Mouse (Mus musculus): Measurements from ENCODE around the gene Mroh8.
"Not testable (repeated sequence)": the region's sequence is repeated elsewhere in the genome, so short reads cannot be mapped to it uniquely, and the experiment has no call there.

Gene Mroh8

DNA sequence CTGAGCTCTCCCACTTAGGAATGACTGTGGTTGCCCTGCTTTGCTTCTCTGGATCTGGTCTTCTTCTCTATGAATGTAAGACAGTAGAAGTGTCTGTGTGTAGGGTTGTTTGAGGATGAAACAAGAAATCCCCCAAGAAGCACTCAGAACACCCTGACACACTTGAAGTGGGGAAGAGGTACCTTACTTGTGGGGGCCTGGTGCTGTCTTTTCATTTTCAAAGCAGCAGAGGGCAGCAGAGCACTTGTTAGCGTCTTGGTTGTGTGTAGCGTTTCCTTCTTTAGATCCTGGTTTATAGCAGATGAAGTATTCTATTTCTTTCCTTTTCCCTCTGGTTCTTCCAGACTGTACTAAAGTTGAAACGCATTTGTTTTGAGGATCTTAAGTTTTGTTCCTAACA, 8.2 kb upstream of the Mroh8 start:
- DNase-seq: peak; percentile 38

DNA sequence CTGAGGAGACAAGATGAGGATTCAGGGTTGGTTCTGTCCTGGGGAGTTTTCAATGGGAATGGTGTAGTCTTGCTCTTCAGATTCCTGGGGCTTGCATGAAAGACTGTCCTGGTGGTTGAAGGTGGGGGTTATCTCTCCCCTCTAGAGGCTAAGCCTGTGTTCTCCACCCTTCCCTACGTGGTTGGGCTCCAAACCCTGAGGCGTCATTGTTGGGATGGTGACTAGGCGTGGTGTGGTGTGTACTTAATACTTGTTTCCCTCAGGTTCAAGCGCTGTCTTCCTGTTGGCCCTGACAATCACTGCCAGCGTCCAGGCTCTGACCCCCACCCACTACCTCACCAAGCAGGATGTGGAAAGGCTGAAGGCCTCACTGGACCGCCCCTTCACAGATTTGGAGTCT, 4.0 kb upstream of the Mroh8 start:
- DNase-seq: no peak

DNA sequence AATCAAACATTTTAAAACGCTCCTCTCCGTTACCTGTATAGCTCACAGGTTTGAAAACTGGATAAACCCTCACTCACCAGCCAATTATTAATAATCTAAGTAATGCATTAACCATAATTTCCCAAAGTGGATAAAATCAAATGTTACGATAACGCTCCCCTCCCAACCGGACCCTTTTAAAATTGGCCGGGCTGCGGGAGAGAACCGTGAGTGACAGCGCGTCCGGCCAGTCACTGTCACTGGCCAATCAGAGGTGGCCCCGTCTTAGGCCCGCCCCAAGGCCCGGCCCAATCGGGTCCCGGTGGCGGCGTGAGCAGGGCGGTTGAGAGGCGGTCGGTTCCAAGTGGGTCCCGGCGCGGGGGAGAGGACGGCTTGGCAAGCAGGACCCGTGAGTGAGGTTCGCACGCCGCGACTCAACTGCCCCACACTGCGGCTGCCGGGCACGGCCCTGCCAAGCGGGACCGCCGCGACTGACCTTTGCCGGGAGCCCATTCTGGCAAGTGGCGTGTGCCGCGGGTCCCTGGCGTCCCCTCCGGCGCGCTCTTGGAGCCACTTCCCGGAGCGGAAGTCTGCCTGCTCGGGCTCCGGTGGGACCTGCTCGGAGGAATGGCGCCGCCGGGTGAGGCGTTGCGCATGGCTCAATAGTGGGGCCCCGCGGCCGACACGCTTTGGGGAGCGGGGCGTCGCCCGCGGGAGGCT, 483 bp downstream of the Mroh8 start, which contains the start of gene Rpn2:
Rpn2 (plus strand) TSS at position 301 of the 699 bp plus-strand sequence.
- DNase-seq: peak; percentile 98

DNA sequence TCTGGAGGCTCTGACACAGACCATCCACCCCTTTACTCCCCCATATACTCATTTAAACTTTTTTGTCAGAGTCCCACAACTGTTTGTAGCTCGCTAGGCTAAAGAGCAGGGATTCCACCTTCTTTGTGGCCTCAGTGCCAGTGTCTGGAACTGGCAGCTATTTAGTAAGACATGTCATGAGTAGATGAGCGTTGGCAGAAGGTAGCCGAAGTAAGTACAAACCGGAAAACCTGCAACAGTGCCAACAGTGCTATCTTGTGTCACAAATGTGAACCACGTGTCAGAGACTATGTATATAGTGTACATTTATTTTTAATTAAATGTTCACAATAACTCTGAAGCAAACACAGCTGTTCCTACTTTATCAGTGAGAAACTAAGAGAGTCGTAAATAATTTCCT, 15.5 kb downstream of the Mroh8 start:
- no peak for DNase-seq

GRCm38 (mm10) chr2:157263101-157263500, 16.2 kb downstream of the Mroh8 start:
- DNase-seq: no peak

DNA sequence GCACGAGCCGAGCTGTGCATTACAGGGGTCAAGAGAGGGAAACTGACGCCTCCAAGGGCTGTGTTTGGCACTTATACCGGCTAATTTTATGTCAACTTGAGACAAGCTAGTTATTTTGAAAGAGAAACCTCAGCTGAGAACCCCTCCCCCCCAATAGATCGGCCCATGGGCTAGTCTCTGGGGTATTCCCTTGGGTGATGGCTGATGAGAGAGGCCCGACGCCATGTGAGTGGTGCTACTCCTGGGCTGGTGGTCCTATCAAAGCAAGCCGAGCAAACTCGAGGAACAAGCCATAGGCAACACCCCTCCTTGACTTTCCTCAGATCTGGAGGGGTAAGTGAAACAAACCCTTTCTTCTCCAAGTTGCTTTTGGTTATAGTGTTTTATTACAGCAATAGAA, 16.8 kb downstream of the Mroh8 start:
- no peak for DNase-seq

DNA sequence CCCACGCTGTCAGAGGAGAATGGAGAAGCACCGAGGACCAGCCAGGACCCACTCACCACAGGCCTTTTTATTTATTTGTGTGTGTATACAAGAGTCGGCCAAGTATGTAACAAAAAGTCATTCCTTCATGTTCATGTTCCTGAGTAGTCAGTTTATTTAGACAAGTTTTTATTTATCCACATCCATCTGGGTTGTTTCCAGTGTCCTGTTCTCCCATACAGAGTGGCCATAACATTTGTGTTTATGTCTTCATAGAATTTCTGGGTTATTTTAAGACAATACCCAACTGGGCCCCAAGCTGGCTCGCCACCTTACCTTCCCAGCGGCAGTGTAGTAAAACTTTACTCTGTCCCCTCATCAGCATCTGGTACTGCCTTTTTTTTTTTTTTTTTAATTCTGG, 17.4 kb downstream of the Mroh8 start:
- DNase-seq: no peak

GRCm38 (mm10) chr2:157259720-157260119, 19.6 kb downstream of the Mroh8 start:
- DNase-seq: peak; percentile 60

- DNase-seq: no peak
These were observed 31.2 kb downstream of the Mroh8 start for GRCm38 (mm10) chr2:157248111-157248510.

DNA sequence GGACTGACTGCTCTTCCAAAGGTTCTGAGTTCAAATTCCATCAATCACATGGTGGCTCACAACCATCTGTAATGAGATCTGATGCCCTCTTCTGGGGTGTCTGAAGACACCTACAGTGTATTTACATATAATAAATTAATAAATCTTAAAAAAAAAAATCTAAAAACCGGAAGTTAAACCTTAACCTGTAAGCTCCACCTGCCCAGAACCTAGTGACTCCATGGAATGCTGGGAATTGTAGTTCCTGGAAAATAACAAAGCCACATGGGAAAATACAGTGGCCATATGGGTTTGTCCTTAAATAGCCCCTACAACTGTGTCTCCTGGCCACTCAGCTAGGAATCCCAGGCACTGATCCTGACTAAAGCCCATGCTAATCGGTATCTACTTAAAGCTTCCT, 33.7 kb downstream of the Mroh8 start:
- DNase-seq: no peak

DNA sequence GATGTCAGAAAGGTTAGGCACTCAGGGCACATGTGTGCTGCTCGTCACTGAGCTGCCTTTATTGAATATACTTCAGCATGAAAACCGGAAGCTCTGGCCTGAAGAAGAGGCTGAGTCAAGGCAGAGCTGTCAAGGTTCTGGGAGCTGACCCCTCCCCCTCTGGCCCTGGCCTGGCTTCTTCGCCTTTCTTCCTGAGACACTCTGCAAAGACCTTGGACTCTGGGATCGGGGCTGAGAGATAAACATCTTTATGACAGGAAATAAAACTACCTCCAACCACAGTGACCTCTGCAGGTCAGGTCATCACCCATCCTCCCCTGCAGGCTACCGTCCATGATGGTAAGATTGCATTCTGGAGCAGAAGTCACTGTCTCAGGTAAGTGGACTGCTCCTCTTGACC, 34.3 kb downstream of the Mroh8 start:
- no peak for DNase-seq

GRCm38 (mm10) chr2:157235946-157236345, 43.4 kb downstream of the Mroh8 start:
- DNase-seq: no peak

GRCm38 (mm10) chr2:157221916-157222315, 57.4 kb downstream of the Mroh8 start:
- not testable (repeated sequence) for DNase-seq

DNA sequence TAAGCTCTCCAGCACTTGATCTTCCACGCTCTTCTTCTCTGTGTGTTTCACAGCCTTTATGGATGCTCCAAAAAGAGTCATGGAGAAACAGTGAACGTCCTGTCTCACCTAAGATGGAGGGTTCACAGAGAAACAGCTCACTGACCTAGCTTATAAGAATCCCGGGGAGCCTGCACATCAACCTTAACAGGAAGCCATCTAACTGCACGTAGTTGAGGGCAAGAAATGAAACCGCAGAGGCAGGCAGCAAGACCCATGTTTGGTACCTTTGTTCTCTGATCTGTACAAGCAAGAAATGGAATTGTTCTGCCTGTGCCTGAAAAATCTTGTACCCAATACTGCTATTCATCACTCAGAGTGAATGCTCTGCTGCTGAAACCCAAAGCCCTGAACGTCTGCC, 59.2 kb downstream of the Mroh8 start:
- no peak for DNase-seq

GRCm38 (mm10) chr2:157211731-157212130, 67.6 kb downstream of the Mroh8 start:
- DNase-seq: no peak

- DNase-seq: peak; percentile 93
These were observed 74.8 kb downstream of the Mroh8 start, which contains the start of gene Rbl1 for GRCm38 (mm10) chr2:157204366-157205218. Gene Rbl1 (minus strand): TSS chr2:157204534.

GRCm38 (mm10) chr2:157203459-157204365, 75.6 kb downstream of the Mroh8 start:
- DNase-seq: peak; percentile 31

DNA sequence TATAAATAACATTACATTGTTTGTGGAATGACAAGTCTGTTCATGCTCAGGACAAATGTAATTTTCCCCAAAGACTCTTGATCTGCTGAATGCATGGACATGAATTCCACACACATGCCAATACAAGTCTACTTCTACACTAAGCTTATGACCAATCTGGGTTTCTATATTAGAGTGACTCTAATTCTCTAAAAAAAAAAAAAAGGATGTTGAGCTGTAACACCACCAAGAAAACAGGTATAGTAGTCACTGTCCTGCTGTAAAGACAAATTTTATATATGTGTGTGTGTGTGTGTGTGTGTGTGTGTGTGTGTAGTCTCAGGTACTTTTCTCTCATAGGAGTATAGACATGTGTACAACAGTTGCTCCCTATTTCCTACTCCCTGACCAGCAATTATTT, 76.3 kb downstream of the Mroh8 start:
- DNase-seq: no peak

GRCm38 (mm10) chr2:157202361-157202760, 77.0 kb downstream of the Mroh8 start:
- no peak for DNase-seq

DNA sequence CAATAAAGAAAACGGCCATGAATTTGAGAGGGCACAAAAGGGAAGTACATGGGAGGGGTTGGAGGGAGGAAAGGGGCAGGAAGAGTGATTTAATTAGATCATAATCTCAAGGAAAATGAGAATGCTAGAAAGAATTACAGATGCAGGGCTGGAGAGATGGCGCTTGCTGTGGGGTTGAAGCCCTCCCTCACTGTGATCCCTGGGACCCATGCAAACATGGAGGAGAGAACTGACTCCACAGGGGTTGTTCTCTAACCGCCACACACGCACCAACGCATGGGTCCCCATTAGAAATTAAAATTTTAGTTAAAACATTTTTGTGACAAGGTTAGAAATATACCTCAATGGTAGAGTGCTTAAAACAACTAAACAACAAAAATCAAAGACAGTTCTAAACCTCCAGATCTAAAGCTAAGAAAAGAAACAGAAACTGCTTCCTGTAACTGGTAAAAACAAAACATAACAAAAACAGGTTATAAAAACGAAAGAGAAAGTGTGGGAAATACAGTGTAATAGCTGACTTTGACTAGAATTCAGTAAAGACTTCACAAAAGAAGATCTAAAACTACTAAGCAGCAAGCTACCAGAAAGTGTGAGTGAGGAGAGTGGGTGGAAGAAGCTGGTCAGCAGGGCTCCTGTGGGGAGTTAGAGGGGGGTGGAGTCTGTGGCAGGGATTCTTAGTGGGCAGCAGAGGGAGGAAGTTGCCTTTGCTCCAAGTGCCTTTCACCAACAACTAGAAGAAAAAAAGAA, 78.1 kb downstream of the Mroh8 start:
- DNase-seq: peak; percentile 36

DNA sequence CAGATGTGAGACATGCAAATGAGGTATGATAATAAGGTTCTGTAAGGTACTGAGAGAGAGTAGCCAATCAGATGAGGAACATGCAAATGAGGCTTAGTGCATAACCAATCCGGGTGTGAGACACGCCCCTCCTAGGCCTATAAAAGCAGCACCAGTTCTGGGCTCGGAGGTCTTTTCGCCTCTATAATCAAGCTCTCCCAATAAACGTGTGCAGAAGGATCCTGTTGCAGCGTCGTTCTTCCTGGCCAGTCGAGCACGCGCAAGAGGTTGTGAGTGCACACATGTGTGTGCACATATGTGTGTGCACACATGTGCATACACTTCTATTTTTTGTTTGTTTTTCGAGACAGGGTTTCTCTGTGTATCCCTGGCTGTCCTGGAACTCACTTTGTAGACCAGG, 80.9 kb downstream of the Mroh8 start:
- not testable (repeated sequence) for DNase-seq

DNA sequence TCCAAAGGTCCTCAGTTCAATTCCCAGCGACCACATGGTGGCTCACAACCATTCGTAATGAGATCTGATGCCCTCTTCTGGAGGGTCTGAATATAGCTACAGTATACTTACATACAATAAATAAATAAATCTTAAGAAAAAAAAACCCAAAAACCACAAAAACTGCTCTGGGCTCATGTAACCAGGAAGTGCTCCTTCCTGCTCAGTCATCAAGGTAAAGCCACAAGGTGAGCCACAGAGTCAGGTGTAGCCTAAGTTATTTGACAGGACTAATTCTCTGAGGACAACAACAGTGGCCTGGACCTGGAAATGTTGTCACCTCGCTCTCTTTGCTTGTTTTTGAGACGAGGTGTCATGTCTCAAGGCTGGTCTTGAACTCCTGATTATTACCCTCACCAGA, 88.7 kb downstream of the Mroh8 start:
- DNase-seq: no peak

Measured in kidney, adult 18-20 months (tissue).